Mouse (Mus musculus): ENCODE results near the gene Psap.

Gene Psap

GRCm38 (mm10) chr10:60287726-60288125 lies 10.3 kb downstream of the Psap start:
- DNase-seq (ENCODE audit: low spot score in 2 of 2) = no peak

- DNase-seq (ENCODE audit: low spot score in 2 of 2) = no peak
Observed at GRCm38 (mm10) chr10:60289216-60289615, 11.8 kb downstream of the Psap start.

GRCm38 (mm10) chr10:60290026-60290738 lies 12.8 kb downstream of the Psap start:
- no peak for DNase-seq (ENCODE audit: low spot score in 2 of 2)

GRCm38 (mm10) chr10:60290739-60291110 lies 13.3 kb downstream of the Psap start:
- DNase-seq (ENCODE audit: low spot score in 2 of 2) = no peak

- no peak for DNase-seq (ENCODE audit: low spot score in 2 of 2)
Observed at GRCm38 (mm10) chr10:60292209-60292608, 14.8 kb downstream of the Psap start.

GRCm38 (mm10) chr10:60294621-60295020 lies 17.2 kb downstream of the Psap start:
- DNase-seq (ENCODE audit: low spot score in 2 of 2) = no peak

GRCm38 (mm10) chr10:60295356-60295755 lies 17.9 kb downstream of the Psap start:
- no peak for DNase-seq (ENCODE audit: low spot score in 2 of 2)

- DNase-seq (ENCODE audit: low spot score in 2 of 2) = no peak
Observed at GRCm38 (mm10) chr10:60296027-60296426, 18.6 kb downstream of the Psap start.

GRCm38 (mm10) chr10:60299636-60300035 lies 22.2 kb downstream of the Psap start:
- no peak for DNase-seq (ENCODE audit: low spot score in 2 of 2)

- DNase-seq (ENCODE audit: low spot score in 2 of 2) = no peak
Observed at GRCm38 (mm10) chr10:60303419-60303818, 26.0 kb downstream of the Psap start.

GRCm38 (mm10) chr10:60304854-60305628 lies 27.6 kb downstream of the Psap start:
- peak; percentile 66 to 69 for DNase-seq (ENCODE audit: low spot score in 2 of 2)

- no peak for DNase-seq (ENCODE audit: low spot score in 2 of 2)
Observed at GRCm38 (mm10) chr10:60310629-60311028, 33.2 kb downstream of the Psap start.

GRCm38 (mm10) chr10:60313606-60314005 lies 36.2 kb downstream of the Psap start:
- DNase-seq (ENCODE audit: low spot score in 2 of 2) = no peak

GRCm38 (mm10) chr10:60316166-60316565 lies 38.7 kb downstream of the Psap start:
- no peak for DNase-seq (ENCODE audit: low spot score in 2 of 2)

- no peak for DNase-seq (ENCODE audit: low spot score in 2 of 2)
Observed at GRCm38 (mm10) chr10:60328963-60329650, 51.7 kb downstream of the Psap start.

- DNase-seq (ENCODE audit: low spot score in 2 of 2) = no peak
Observed at GRCm38 (mm10) chr10:60334583-60334982, 57.2 kb downstream of the Psap start.

GRCm38 (mm10) chr10:60335021-60335420 lies 57.6 kb downstream of the Psap start:
- DNase-seq (ENCODE audit: low spot score in 2 of 2) = no peak

- DNase-seq (ENCODE audit: low spot score in 2 of 2) = no peak
Observed at GRCm38 (mm10) chr10:60341528-60341927, 64.1 kb downstream of the Psap start.

- DNase-seq (ENCODE audit: low spot score in 2 of 2) = no peak
Observed at GRCm38 (mm10) chr10:60344111-60344510, 66.7 kb downstream of the Psap start.

GRCm38 (mm10) chr10:60346056-60346455 lies 68.6 kb downstream of the Psap start:
- DNase-seq (ENCODE audit: low spot score in 2 of 2) = no peak

GRCm38 (mm10) chr10:60346701-60347405 lies 69.4 kb downstream of the Psap start, which contains the start of gene Vsir:
TSS of gene Vsir (plus strand) at chr10:60346851.
- DNase-seq (ENCODE audit: low spot score in 2 of 2) = peak; percentile 56 to 65
